Mouse (Mus musculus) kidney, adult 2 months (tissue): ENCODE results near the gene Helq. TPM values are rescaled to one million over a fixed set of nuclear protein-coding genes. Genes with fewer than 3 reads are reported as not detected.

Source experiments
- DNase-seq: peaks from one replicate; pipeline ENCODE4 v3.0.0; 2021
- H3K27ac ChIP-seq: fragments of 200-500 bp; 2 replicates; pipeline ENCODE4 v1.5.1; 2012; ENCODE audit warnings: low read depth, low read length, control low read depth, inconsistent platforms; ENCODE audit not compliant: insufficient read depth
- H3K27me3 ChIP-seq: fragments of 200-500 bp; replicated peaks from 2 replicates; pipeline ENCODE4 v1.6.1; 2012; ENCODE audit warnings: mild to moderate bottlenecking, moderate library complexity, low read length, inconsistent platforms; ENCODE audit not compliant: control insufficient read depth, insufficient read depth
- H3K36me3 ChIP-seq: fragments of 200-500 bp; 2 replicates; pipeline ENCODE4 v1.6.1; 2012; ENCODE audit warnings: mild to moderate bottlenecking, moderate library complexity, low read length, inconsistent platforms; ENCODE audit not compliant: control insufficient read depth, insufficient read depth
- H3K4me1 ChIP-seq: fragments of 200-500 bp; 2 replicates; pipeline ENCODE4 v1.6.1; 2011; ENCODE audit warnings: low read length; ENCODE audit not compliant: control insufficient read depth, insufficient read depth
- H3K4me3 ChIP-seq: fragments of 200-500 bp; 2 replicates; pipeline ENCODE4 v1.5.1; 2011; ENCODE audit warnings: mild to moderate bottlenecking, low read depth, low read length, control low read depth; ENCODE audit not compliant: insufficient read depth
- CTCF ChIP-seq: fragments of 200-500 bp; conservative IDR thresholded peaks from 2 replicates; pipeline ENCODE4 v1.5.1; 2011; ENCODE audit warnings: low read depth, mild to moderate bottlenecking, control low read depth, low read length, moderate library complexity, mixed read lengths; ENCODE audit not compliant: insufficient read depth, insufficient read length
- POLR2A ChIP-seq: fragments of 200-500 bp; IDR thresholded peaks from one replicate; pipeline ENCODE4 v1.6.1; 2011; ENCODE audit warnings: low read depth, low read length, control low read depth
- WGBS: fragments of 180-500 bp; shearing (Covaris S2); methylation state at CpG from one replicate; pipeline ENCODE4 v1.1.7; 2018; 5-methylcytosine and 5-hydroxymethylcytosine counted together
- polyA plus RNA-seq: library from polyadenylated mRNA; depleted of rRNA; stranded (reverse); fragments of >200 nt; gene quantifications from 2 replicates; pipeline ENCODE4 v1.2.3, GENCODE M21; 2012

Helq gene
- polyA plus RNA-seq, 1 experiment, result 10.2 TPM

DNA sequence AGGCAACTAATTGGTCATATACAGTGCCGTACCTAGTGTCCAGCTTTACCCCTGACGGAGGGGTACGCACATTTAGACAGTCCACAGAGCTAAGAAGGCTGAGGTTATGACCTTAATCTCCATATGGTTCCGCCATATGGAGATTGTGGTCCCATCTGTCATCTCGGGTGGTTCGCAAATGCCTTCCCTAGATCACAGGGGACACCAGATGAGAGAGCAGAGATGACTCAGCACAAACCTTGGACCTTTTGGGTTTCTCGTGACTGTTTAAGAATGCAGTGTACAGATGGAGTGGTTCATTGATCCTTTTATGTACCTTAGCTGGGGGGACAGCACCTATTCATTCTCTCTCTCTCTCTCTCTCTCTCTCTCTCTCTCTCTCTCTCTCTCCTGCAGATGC is 45.0 kb downstream of the Helq start:
- no peak for DNase-seq
- Histone ChIP-seq H3K4me3 (no peak overlapping the region), H3K27me3 (no peaks in the 10 kb centered on the region), H3K36me3 (no peaks in the 10 kb centered on the region), H3K27ac (no peak overlapping the region), H3K4me1 (no peaks in the 10 kb centered on the region)
- WGBS, result 67% methylated on average over 7 of the region's 7 CpGs
- no peak for TF ChIP-seq POLR2A
- no peak for TF ChIP-seq CTCF

DNA sequence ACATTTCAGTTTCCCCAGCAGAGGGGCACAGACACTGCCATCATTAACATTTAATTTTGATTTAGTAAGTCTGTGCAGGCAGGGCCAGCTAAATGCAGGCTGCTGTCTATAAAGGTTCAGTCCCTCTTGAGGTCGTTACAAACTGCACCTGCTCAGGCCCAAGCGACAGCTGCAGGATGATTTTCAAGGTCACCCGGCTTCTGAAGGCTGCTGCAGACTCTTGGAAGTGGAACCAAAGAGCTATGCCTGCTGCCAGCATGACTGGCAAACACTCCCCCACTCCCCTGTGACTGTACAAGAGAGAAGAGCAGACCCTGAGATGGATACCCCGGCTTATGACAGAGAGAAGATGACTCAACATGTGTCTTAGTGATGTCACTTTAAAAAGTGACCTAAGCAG is 46.7 kb downstream of the Helq start:
- Histone ChIP-seq H3K27me3 (no peaks in the 10 kb centered on the region), H3K4me3 (no peak overlapping the region), H3K27ac (no peak overlapping the region), H3K36me3 (no peaks in the 10 kb centered on the region), H3K4me1 (no peaks in the 10 kb centered on the region)
- 34% methylated on average over 4 of the region's 4 CpGs for WGBS
- DNase-seq, result no peak
- TF ChIP-seq CTCF (no peak), POLR2A (no peak)

DNA sequence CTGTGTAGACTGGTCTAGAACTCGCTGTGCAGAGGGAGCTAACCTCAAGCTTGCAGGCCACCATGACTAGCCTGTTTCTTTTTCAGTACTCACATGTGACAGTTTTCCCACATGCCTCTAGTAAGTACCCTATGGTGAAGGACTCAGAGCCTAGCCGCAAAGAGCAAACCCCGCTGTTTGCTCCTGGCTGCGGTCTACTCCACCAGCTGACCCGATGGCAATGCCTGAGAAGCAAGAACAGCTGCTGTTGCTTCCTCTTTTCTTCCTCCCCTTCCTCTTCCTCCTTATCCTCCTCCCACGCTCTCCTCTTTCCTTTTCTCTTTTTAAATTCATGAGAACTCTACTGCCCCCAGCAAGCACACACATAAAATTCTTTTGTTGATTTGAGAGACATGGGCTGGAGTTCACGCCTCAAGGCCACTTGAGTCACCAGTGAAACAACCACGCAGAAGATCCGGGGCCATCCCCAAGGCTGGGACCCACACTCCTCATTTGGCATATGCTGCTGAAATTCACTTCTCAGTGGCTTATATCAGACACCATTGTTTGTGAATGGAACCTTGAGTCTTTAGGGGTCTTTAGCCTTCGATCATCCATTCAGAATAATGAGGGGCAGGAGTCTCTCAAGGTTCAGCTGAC is 47.7 kb downstream of the Helq start:
- H3K4me3 ChIP-seq, result no peak overlapping the region
- H3K4me1 ChIP-seq, result no peaks in the 10 kb centered on the region
- H3K36me3 ChIP-seq, result no peaks in the 10 kb centered on the region
- H3K27me3 ChIP-seq, result no peaks in the 10 kb centered on the region
- DNase-seq, result no peak
- H3K27ac ChIP-seq, result no peak overlapping the region
- no peak for TF ChIP-seq POLR2A
- no peak for TF ChIP-seq CTCF
- WGBS, result 76% methylated on average over 10 of the region's 10 CpGs

DNA sequence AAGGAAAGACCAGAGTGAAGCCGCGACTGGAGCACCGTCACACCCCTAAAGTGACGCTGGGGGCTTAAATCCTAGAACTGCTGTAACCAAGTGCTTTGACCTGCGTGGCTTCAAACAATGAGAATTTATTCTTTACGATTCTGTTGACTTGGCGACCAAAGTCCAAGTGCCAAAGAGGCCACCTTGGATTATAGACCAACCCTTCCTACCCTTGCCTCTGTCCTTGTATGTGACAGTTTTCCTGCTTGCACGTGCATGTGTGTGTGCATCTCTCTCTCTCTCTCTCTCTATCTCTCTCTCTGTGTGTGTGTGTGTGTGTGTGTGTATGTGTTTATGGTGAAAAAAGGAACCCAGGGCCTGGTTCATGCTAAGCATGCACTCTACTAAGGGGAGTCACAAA is 59.6 kb downstream of the Helq start:
- 87% methylated on average over 8 of the region's 8 CpGs for WGBS
- Histone ChIP-seq H3K27ac (no peak overlapping the region), H3K4me1 (no peaks in the 10 kb centered on the region), H3K4me3 (no peak overlapping the region), H3K36me3 (no peaks in the 10 kb centered on the region), H3K27me3 (no peaks in the 10 kb centered on the region)
- no peak for DNase-seq
- no peak for TF ChIP-seq POLR2A
- TF ChIP-seq CTCF, result no peak

DNA sequence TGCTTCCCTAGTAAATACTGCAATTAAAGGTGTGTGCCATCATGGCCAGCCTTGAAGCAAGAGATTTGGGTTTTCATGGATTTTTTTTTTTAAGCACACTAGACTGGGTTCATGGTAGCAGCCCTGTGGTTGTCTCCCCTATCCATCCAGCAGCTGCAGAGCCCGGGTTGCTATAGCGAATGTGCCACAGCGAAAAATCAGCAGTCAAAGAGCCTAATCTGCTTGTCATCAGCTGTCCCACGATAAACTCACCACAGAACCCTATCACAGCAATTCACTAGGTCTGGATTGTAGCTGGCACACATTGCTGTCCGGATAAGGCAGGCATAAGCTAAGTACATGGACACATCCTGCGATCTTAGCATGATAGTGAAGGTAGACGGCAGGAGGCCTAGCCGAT is 61.5 kb downstream of the Helq start:
- Histone ChIP-seq H3K36me3 (no peaks in the 10 kb centered on the region), H3K27ac (no peak overlapping the region), H3K27me3 (no peaks in the 10 kb centered on the region), H3K4me1 (no peaks in the 10 kb centered on the region), H3K4me3 (no peak overlapping the region)
- no peak for DNase-seq
- no peak for TF ChIP-seq CTCF
- no peak for TF ChIP-seq POLR2A
- WGBS, result 89% methylated on average over 8 of the region's 8 CpGs

DNA sequence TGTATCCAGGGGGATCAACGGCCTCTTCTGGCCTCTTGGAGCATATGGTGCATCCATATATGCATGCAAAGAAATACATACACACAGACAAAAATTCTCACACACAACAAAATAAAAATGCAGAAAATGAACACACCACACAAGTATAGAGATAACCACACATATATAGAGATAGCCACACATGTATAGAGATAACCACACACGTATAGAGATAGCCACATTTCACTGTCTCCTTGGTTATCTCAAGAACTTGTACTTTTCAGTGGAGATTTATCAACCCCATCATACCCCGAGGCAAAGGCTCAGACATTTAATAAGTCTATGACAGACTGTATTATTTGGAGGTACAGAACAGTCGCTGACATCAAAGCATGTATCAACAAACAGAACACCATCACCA is 63.9 kb downstream of the Helq start:
- Histone ChIP-seq H3K27ac (no peak overlapping the region), H3K27me3 (no peaks in the 10 kb centered on the region), H3K4me3 (no peak overlapping the region), H3K4me1 (no peaks in the 10 kb centered on the region), H3K36me3 (no peaks in the 10 kb centered on the region)
- no peak for DNase-seq
- 82% methylated on average over 4 of the region's 4 CpGs for WGBS
- TF ChIP-seq POLR2A (no peak), CTCF (no peak)

DNA sequence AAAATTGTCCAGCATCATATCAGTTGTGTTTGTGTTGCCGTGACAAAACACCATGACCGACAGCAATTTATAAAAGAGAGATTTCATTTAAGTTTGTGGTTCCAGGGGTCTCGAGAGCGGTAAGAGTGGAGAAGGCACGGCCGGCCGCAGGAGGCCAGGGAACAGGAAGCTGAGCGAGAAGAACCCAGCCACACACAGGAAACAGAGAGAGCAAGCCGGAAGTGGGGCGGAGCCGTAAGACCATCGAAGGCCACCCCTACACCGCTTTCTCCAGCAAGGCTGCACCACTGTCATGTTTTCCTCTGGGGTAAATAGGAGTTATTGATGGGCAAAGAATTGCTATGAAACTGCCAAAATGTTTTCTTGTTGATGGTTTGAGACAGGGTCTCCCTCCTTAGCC is 69.6 kb downstream of the Helq start:
- 73% methylated on average over 13 of the region's 13 CpGs for WGBS
- no peak for DNase-seq

DNA sequence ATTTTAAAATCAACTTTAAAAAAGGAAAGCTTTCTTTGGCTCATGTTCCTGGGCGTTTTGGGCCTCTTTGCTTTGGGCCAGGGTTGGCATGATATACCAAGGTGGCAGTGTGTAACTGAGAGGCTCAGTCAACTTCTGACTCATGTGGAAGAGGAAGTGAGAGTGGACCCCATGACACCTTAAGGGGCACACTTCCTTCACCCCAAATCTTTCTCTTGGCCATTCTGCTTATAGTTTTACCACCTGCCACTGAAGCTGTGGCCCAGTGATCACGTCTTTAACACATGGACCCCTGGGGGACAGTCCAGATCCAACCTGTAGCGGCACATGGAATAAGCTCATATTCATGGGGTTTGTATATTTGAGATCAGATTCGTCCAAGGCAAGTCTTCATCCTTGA is 72.4 kb downstream of the Helq start:
- H3K27me3 ChIP-seq, result no peaks in the 10 kb centered on the region
- H3K4me3 ChIP-seq, result no peak overlapping the region
- no peak overlapping the region for H3K27ac ChIP-seq
- DNase-seq, result no peak
- TF ChIP-seq CTCF, result no peak
- TF ChIP-seq POLR2A, result no peak
- H3K4me1 ChIP-seq, result no peaks in the 10 kb centered on the region
- H3K36me3 ChIP-seq, result no peaks in the 10 kb centered on the region
- WGBS, result 78% methylated on average over 4 of the region's 4 CpGs

More for the DNA sequence above, 69.6 kb downstream of the Helq start:
- Histone ChIP-seq H3K4me3 (no peak overlapping the region), H3K27ac (no peak overlapping the region), H3K4me1 (no peaks in the 10 kb centered on the region), H3K27me3 (no peaks in the 10 kb centered on the region), H3K36me3 (no peaks in the 10 kb centered on the region)
- TF ChIP-seq CTCF, result no peak
- no peak for TF ChIP-seq POLR2A
